Mouse (Mus musculus) bone marrow macrophage, adult 2 months (primary cell): ENCODE data around the gene Gm26661.

Source experiments
- CTCF ChIP-seq: IDR thresholded peaks from 2 replicates; pipeline ENCODE4 v1.5.1; 2012; ENCODE audit warnings: low read depth, mild to moderate bottlenecking, low read length, moderate library complexity
- POLR2A ChIP-seq: IDR thresholded peaks from 2 replicates; pipeline ENCODE4 v1.6.1; 2012; ENCODE audit warnings: mild to moderate bottlenecking, low read depth, low read length, borderline replicate concordance

DNA sequence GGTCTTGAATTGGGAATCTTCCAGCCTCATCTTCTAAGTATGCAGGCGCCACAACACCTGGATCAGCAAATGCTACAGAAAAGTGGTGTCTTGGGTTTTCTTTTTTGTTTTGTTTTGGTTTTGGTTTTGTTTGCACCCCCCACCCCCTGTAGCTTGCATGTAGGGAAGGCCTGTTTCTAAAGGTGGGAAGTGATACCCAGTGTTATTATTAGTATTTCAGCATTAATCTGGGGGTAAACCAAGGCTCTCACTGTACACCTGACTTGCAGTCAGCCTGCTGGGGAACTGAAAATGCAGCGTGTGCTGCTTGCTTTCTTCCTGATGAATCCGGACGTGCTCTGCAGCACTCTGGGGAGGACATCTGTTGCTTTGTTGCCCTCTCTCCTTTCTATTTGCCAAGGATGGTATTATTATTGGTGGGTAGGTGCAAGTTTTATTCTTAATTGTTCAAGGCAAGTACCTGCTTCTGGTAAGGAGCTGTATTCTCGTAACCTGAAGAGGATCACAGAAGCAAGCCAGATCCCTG is 47.2 kb downstream of the Gm26661 start:
- no peak for TF ChIP-seq CTCF
- TF ChIP-seq POLR2A: no peak
